Comparison of ENCODE assay signal across 17 mouse cellular contexts in the genomic region with DNA sequence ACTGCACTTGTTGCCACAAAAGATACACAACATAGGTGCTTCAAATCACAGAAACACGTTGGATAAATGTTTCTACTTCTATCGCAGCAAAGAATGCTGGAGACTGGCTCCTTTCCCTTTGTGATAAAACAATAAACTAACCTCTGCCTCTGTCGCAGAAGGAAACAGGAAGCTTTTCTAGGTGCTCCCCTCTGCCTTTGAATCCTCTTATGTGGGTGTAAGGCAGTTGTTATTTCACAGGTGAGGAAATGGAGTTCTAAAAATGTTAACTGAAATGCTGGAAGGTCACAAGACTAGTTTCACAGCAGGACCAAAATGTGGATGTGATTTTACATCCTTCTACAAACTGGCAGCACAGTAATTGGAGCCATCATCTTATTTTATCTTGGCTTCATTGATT. TPM values are rescaled to one million over a fixed set of nuclear protein-coding genes. Genes with fewer than 3 reads are reported as not detected.
DNase-seq lines count a peak whose midpoint lies in the region.
"Had no signal": no experiment of that assay in that cellular context is flagged by ENCODE, and none has a peak within 500 bp of the region (broad histone marks: within the 10 kb centered on the region; RNA-seq: fewer than 3 reads in every experiment).

No protein-coding gene starts in this region.

- intact Hi-C loops in left cerebral cortex, postnatal 14 days (cut with DNase I): no loop called here

- DNase-seq in heart, adult 11 months: peak; percentile 2
- no peak for DNase-seq in heart, adult 18-20 months
- DNase-seq in thymus, postnatal 0 days (ENCODE audit: low spot score): peak; percentile 65
- DNase-seq in thymus, postnatal 4 days: no peak
- peak; percentile 75 for DNase-seq in naive thymus-derived CD4-positive, alpha-beta T cell, adult 2 months (ENCODE audit: low read depth)
- no peak for DNase-seq in adipocyte (ENCODE audit: low spot score)
- no peak for DNase-seq in gastrocnemius, adult 8-10 months (ENCODE audit: low spot score in 2 of 2)
- DNase-seq in left cerebral cortex, postnatal 14 days (ENCODE audit: low spot score in 2 of 2): no peak
- DNase-seq: adrenal gland, adult 2 months; adrenal gland, postnatal 25 days; B cell, adult 2 months; cerebellum, adult 18-20 months; cerebellum, adult 9-11 months; cerebellum, postnatal 36 days; gastrocnemius, postnatal 25 days; heart, postnatal 10 days; heart, postnatal 4 days had no signal

RNA-seq across cellular contexts. Expression of a gene that starts 11.3 kb away (rescaled TPM):
- 100 to 1,000 TPM; 154 to 167 TPM for total RNA-seq in heart, adult 18-20 months (2021)
- polyA plus RNA-seq in thymus, postnatal 0 days (2015; fragmentation: Nextera tagmentation; extraction: Ambion mirVana): 11.6 and 17.9 TPM in 2 replicates
- total RNA-seq in gastrocnemius, adult 8-10 months (2022): 10 to 100 TPM; 53.7 to 68.4 (median 63.0) TPM
- total RNA-seq in left cerebral cortex, postnatal 14 days (2021): 10 to 100 TPM; 71.8 to 88.7 TPM

Comparison
In these comparisons a context has a peak if more than half of its experiments do, and no peak if none do; other contexts are left out.
1. DNase-seq: peak in heart, adult 11 months (single experiment), thymus, postnatal 0 days (single experiment) and naive thymus-derived CD4-positive, alpha-beta T cell, adult 2 months (single experiment); none in heart, adult 18-20 months (0 of 2), thymus, postnatal 4 days (single experiment), adipocyte (single experiment), gastrocnemius, adult 8-10 months (0 of 2) and left cerebral cortex, postnatal 14 days (0 of 2).